Mouse (Mus musculus): ENCODE results near the gene Hist2h3b. TPM values are rescaled to one million over a fixed set of nuclear protein-coding genes. Genes with fewer than 3 reads are reported as not detected.
"Not testable (repeated sequence)": the region's sequence is repeated elsewhere in the genome, so short reads cannot be mapped to it uniquely, and the experiment has no call there.

Gene Hist2h3b
- polyA plus RNA-seq, 1 experiment from 2014 or later: 56.1 TPM

- ATAC-seq (ENCODE audit: insufficient read depth, low FRiP score, low TSS enrichment) (no peak), DNase-seq (ENCODE audit: low spot score) (no peak)
- Histone ChIP-seq H3K27ac (ENCODE audit: low read depth, low read length) (no peak overlapping the region), H3K9ac (ENCODE audit: low read length) (no peak overlapping the region), H3K4me1 (ENCODE audit: control insufficient read depth, insufficient read depth, low read length) (peaks cover 22% of the 10 kb centered on the region; the same call in 1 of the 2 replicates), H3K4me3 (ENCODE audit: low read depth, low read length) (no peak overlapping the region), H3K36me3 (ENCODE audit: control insufficient read depth, insufficient read depth, low read length) (no peaks in the 10 kb centered on the region), H3K4me2 (ENCODE audit: low read depth) (no peak overlapping the region), H3K9me3 (ENCODE audit: control insufficient read depth, low read length) (no peaks in the 10 kb centered on the region), H3K27me3 (ENCODE audit: control insufficient read depth, insufficient read depth, low read length) (no peaks in the 10 kb centered on the region)
- WGBS: 94% methylated on average over 8 of the region's 8 CpGs
These were observed 2.2 kb upstream of the Hist2h3b start for GRCm38 (mm10) chr3:96266132-96266710.

GRCm38 (mm10) chr3:96267541-96267940, 913 bp upstream of the Hist2h3b start:
- H3K4me3 ChIP-seq (ENCODE audit: low read depth, low read length): no peak overlapping the region
- H3K4me2 ChIP-seq (ENCODE audit: low read depth): no peak overlapping the region

GRCm38 (mm10) chr3:96268776-96269378, 423 bp downstream of the Hist2h3b start:
- peak overlapping the region; percentile 75 for H3K9ac ChIP-seq (ENCODE audit: low read length)
- H3K4me1 ChIP-seq (ENCODE audit: control insufficient read depth, insufficient read depth, low read length): peaks cover 17% of the 10 kb centered on the region; the same call in 1 of the 2 replicates
- peak; percentile 53 for DNase-seq (ENCODE audit: low spot score)
- H3K27me3 ChIP-seq (ENCODE audit: control insufficient read depth, insufficient read depth, low read length); H3K9me3 ChIP-seq (ENCODE audit: control insufficient read depth, low read length); H3K36me3 ChIP-seq (ENCODE audit: control insufficient read depth, insufficient read depth, low read length): not testable (repeated sequence)
- peak overlapping the region; percentile 88 for H3K4me2 ChIP-seq (ENCODE audit: low read depth)
- H3K27ac ChIP-seq (ENCODE audit: low read depth, low read length): peak overlapping the region; percentile 95
- ATAC-seq (ENCODE audit: insufficient read depth, low FRiP score, low TSS enrichment): peak; percentile 54
- H3K4me3 ChIP-seq (ENCODE audit: low read depth, low read length): peak overlapping the region; percentile 48
- WGBS: 0% methylated on average over 9 of the region's 44 CpGs

More at GRCm38 (mm10) chr3:96267541-96267940, 913 bp upstream of the Hist2h3b start:
- DNase-seq (ENCODE audit: low spot score) (no peak), ATAC-seq (ENCODE audit: insufficient read depth, low FRiP score, low TSS enrichment) (no peak)
- Histone ChIP-seq H3K4me1 (ENCODE audit: control insufficient read depth, insufficient read depth, low read length) (peaks cover 20% of the 10 kb centered on the region; the same call in 1 of the 2 replicates), H3K9me3 (ENCODE audit: control insufficient read depth, low read length) (no peaks in the 10 kb centered on the region), H3K36me3 (ENCODE audit: control insufficient read depth, insufficient read depth, low read length) (no peaks in the 10 kb centered on the region), H3K9ac (ENCODE audit: low read length) (no peak overlapping the region), H3K27me3 (ENCODE audit: control insufficient read depth, insufficient read depth, low read length) (no peaks in the 10 kb centered on the region), H3K27ac (ENCODE audit: low read depth, low read length) (peak overlapping the region; percentile 88; the same call in 1 of the 2 replicates)
- 90% methylated on average over 4 of the region's 4 CpGs for WGBS

DNA sequence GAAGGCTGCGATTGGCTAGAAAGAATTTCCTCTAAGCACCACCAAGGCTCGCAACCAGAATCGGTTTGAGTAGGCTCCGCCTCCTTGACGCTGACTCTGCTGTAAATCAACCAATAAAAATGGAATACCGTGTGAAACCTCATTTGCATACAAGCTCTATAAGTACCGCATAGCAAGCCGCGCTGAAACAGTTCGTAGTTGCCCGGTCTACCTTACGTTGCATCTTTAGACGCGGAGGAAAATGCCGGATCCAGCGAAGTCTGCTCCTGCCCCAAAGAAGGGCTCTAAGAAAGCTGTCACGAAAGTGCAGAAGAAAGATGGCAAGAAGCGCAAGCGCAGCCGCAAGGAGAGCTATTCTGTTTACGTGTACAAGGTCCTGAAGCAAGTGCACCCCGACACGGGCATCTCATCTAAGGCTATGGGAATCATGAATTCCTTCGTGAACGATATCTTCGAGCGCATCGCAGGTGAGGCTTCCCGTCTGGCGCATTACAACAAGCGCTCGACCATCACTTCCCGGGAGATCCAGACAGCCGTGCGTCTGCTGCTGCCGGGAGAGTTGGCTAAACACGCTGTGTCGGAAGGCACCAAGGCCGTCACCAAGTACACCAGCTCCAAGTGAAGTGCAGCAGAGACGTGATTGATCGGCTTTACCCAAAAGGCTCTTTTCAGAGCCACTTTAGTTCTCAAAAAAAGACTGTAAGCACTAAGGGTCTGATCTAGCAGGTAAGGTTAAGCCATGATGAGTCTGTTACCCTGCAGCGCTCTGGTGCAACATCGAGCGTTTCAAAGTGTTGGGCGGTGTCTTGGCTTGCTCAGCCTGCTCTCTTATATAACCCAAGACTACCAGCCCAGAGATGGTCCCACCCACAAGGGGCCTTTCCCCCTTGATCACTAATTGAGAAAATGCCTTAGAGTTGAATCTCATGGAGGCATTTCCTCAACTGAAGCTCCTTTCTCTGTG, 1.3 kb downstream of the Hist2h3b start, which contains the start of gene Hist2h2bb:
TSS of gene Hist2h2bb (plus strand) at position 242 of the 964 bp plus-strand sequence.
- under 1% methylated on average over 45 of the region's 45 CpGs for WGBS
- peak; percentile 94 for ATAC-seq (ENCODE audit: insufficient read depth, low FRiP score, low TSS enrichment)

DNA sequence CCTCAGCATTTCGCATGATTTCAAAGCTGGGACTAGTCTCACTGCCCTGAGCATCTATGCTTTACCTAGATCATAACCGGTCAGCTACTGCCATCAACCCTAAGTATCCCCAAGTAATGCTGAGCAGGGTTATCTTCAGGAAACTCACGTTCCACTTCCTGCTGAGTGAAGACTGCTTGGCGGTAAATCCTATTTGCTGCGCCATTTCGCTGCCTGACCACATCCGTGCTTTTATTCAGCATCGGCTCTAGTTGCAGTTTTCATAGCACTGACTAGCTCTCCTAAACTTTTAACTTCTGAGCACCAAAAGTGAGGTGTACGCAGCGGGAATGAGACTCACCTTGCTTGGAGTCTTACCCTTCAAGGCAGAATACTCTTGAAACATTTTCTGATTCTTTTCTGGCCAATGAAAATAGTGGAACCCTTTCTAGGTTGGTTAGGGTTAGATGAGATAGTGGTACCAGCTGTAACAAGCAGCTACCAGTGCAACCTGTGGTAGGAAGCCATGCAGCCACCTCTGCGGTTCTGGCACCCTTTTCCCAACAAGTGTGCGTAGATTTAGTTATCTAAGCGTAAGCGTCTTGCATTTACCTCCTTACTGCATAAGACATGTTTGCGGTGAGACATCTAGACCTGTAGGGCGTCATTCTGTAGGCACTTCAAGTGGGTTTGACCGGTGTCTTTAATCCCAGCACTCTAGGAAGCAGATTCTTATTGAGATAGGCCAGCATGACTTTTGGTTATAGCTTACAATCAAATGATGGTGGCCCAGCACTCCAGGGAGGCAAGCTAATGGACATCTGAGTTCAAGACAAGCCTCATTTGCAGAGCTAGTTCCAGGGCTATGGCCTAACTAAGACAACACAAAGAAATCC, 5.4 kb downstream of the Hist2h3b start:
- WGBS: 89% methylated on average over 17 of the region's 17 CpGs
- H3K4me2 ChIP-seq (ENCODE audit: low read depth): no peak overlapping the region
- no peak overlapping the region for H3K27ac ChIP-seq (ENCODE audit: low read depth, low read length)
- no peaks in the 10 kb centered on the region for H3K27me3 ChIP-seq (ENCODE audit: control insufficient read depth, insufficient read depth, low read length)
- DNase-seq (ENCODE audit: low spot score) (no peak), ATAC-seq (ENCODE audit: insufficient read depth, low FRiP score, low TSS enrichment) (no peak)
- no peaks in the 10 kb centered on the region for H3K9me3 ChIP-seq (ENCODE audit: control insufficient read depth, low read length)
- H3K4me1 ChIP-seq (ENCODE audit: control insufficient read depth, insufficient read depth, low read length): 0 out of 2 replicates have a peak, but pooled peaks cover 3% of the 10 kb centered on the region
- H3K9ac ChIP-seq (ENCODE audit: low read length): no peak overlapping the region
- no peak overlapping the region for H3K4me3 ChIP-seq (ENCODE audit: low read depth, low read length)
- H3K36me3 ChIP-seq (ENCODE audit: control insufficient read depth, insufficient read depth, low read length): no peaks in the 10 kb centered on the region

More for the DNA sequence above, 1.3 kb downstream of the Hist2h3b start, which contains the start of gene Hist2h2bb:
- peak within 1 kb of the TSS; percentile 95 for H3K27ac ChIP-seq (ENCODE audit: low read depth, low read length)
- H3K27me3 ChIP-seq (ENCODE audit: control insufficient read depth, insufficient read depth, low read length): no peaks in the 10 kb centered on the region
- 0 out of 2 replicates have a peak, but pooled peaks cover 9% of the 10 kb centered on the region for H3K4me1 ChIP-seq (ENCODE audit: control insufficient read depth, insufficient read depth, low read length)
- peak; percentile 92 for DNase-seq (ENCODE audit: low spot score)
- peak within 1 kb of the TSS; percentile 88 for H3K4me2 ChIP-seq (ENCODE audit: low read depth)
- H3K9ac ChIP-seq (ENCODE audit: low read length): peak within 1 kb of the TSS; percentile 75
- no peaks in the 10 kb centered on the region for H3K9me3 ChIP-seq (ENCODE audit: control insufficient read depth, low read length)
- no peaks in the 10 kb centered on the region for H3K36me3 ChIP-seq (ENCODE audit: control insufficient read depth, insufficient read depth, low read length)
- H3K4me3 ChIP-seq (ENCODE audit: low read depth, low read length): peak within 1 kb of the TSS; percentile 48

- Histone ChIP-seq H3K36me3 (ENCODE audit: control insufficient read depth, insufficient read depth, low read length) (no peaks in the 10 kb centered on the region), H3K27me3 (ENCODE audit: control insufficient read depth, insufficient read depth, low read length) (no peaks in the 10 kb centered on the region), H3K9me3 (ENCODE audit: control insufficient read depth, low read length) (no peaks in the 10 kb centered on the region), H3K4me1 (ENCODE audit: control insufficient read depth, insufficient read depth, low read length) (no peaks in the 10 kb centered on the region), H3K4me2 (ENCODE audit: low read depth) (peak overlapping the region; percentile 81), H3K9ac (ENCODE audit: low read length) (peak overlapping the region; percentile 64), H3K27ac (ENCODE audit: low read depth, low read length) (0 out of 2 replicates have a peak overlapping the region, but pooled peaks have one; percentile 82), H3K4me3 (ENCODE audit: low read depth, low read length) (peak overlapping the region; percentile 44)
- ATAC-seq (ENCODE audit: insufficient read depth, low FRiP score, low TSS enrichment) (no peak), DNase-seq (ENCODE audit: low spot score) (peak; percentile 66)
- WGBS: 12% methylated on average over 8 of the region's 8 CpGs
These were observed 9.0 kb downstream of the Hist2h3b start for GRCm38 (mm10) chr3:96277428-96277799.

GRCm38 (mm10) chr3:96277800-96278624, 9.6 kb downstream of the Hist2h3b start:
- no peaks in the 10 kb centered on the region for H3K27me3 ChIP-seq (ENCODE audit: control insufficient read depth, insufficient read depth, low read length)
- peak overlapping the region; percentile 82; the same call in 1 of the 2 replicates for H3K27ac ChIP-seq (ENCODE audit: low read depth, low read length)
- no peaks in the 10 kb centered on the region for H3K36me3 ChIP-seq (ENCODE audit: control insufficient read depth, insufficient read depth, low read length)
- peak overlapping the region; percentile 44 for H3K4me3 ChIP-seq (ENCODE audit: low read depth, low read length)
- no peaks in the 10 kb centered on the region for H3K9me3 ChIP-seq (ENCODE audit: control insufficient read depth, low read length)
- H3K4me1 ChIP-seq (ENCODE audit: control insufficient read depth, insufficient read depth, low read length): no peaks in the 10 kb centered on the region
- DNase-seq (ENCODE audit: low spot score) (peak; percentile 93), ATAC-seq (ENCODE audit: insufficient read depth, low FRiP score, low TSS enrichment) (peak; percentile 93)
- peak overlapping the region; percentile 81 for H3K4me2 ChIP-seq (ENCODE audit: low read depth)
- under 1% methylated on average over 49 of the region's 49 CpGs for WGBS
- peak overlapping the region; percentile 64 for H3K9ac ChIP-seq (ENCODE audit: low read length)
